Mouse (Mus musculus) erythroid progenitor cell, adult 5-6 weeks (primary cell): ENCODE results near the gene Ttc29. TPM values are rescaled to one million over a fixed set of nuclear protein-coding genes. Genes with fewer than 3 reads are reported as not detected.

Experiments
- ATAC-seq: replicated peaks from 2 replicates; pipeline ENCODE4 v1.8.0; 2016; ENCODE audit warnings: moderate number of reproducible peaks, mild to moderate bottlenecking, moderate TSS enrichment, inconsistent platforms; ENCODE audit not compliant: poor library complexity, low FRiP score, severe bottlenecking
- total RNA-seq, 2 experiments: library from RNA; stranded (forward) in 1 of 2; stranded (reverse) in 1 of 2; fragments of 150-400 nt in 1 of 2; fragments of 186-747, 209-891 nt in 1 of 2; gene quantifications; 2 replicates each; pipeline versions ENCODE4 v1.2.3 to v1.2.4; 2015 to 2017; ENCODE audit warnings: low replicate concordance in 2 of 2

Ttc29 gene
- total RNA-seq (2015; ENCODE audit: low replicate concordance) (not detected in 2 replicates), total RNA-seq (2017; ENCODE audit: low replicate concordance) (not detected in 2 replicates)

GRCm38 (mm10) chr8:78213074-78213473 is at the start of gene Ttc29:
Gene Ttc29, plus strand, starts transcription at chr8:78213297.
- ATAC-seq = no peak

DNA sequence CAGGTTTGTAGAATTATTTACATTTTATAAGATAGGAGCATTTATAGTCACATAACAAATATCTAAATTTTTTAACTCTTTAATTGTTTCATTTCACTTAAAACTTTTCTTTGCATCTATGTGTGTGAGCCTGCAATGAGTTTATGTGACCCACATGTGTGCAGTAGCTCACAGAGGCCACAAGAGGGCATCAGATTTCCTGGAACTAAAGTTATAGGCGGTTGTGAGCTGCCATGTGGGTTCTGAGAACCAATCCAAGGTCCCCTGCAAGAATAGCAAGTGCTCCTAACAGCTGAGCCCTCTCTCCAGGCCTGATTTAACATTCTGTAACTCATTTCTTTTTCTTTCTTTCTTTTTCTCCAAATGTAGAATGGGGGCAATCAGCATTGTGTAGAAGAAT is 41.7 kb upstream of the Ttc29 start:
- ATAC-seq = no peak

DNA sequence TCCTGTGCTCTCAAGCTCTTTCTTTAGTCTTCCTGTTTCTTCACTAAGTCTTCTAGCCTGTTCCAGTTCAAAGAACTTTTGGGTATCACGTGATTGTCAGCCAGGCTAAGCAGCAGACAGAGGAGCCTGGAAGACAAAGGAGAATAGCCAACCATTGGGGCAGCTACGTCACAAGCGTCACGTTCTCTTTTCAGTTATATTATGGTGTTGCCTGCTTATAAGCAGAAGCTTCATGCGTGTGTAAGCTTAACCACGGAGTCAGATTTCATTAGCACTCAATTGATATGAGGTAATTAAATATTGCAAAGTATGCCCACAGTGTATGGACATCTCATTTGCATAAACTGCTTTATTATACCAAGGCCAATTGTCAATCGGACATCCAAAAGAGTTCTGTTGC is 30.4 kb upstream of the Ttc29 start:
- ATAC-seq = no peak

- ATAC-seq = no peak
Measured at GRCm38 (mm10) chr8:78183414-78183813, 29.7 kb upstream of the Ttc29 start.

DNA sequence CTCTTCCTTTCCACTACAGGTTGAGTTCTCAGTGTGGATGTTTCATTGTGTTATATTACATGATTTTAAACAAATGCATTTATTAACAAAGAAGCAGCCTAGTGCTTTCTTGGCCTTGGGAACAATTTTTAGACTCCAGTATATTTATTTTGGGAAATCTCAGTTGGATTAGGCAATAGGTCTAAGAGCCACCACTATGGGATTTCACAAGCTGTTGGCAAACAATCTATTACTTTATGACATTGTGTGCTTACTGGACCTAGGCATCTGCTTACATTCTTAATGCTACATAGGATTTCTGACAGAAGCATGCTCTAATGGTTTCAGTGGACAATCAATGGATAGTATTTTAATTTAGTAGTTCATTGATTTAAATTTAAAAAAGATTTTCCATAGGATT is 26.0 kb upstream of the Ttc29 start:
- no peak for ATAC-seq

DNA sequence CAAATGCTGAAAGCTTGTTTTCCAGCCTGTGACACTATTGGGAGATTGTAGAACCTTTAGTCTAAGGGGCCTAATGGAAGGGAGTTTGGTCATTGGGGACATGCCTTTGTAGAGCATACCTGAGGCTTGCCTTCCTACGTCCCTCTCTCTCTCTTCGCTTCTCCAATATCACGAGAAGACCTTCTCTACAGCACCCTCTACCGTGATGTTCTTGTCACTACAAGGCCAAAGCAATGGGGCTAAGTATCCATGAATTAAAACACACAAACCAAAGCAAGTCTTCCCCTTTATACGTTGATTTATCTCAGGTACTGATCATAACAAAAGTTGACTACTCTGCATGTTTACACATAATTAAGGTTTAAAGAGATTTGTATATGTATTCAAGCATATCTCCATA is 8.9 kb upstream of the Ttc29 start:
- ATAC-seq = no peak

DNA sequence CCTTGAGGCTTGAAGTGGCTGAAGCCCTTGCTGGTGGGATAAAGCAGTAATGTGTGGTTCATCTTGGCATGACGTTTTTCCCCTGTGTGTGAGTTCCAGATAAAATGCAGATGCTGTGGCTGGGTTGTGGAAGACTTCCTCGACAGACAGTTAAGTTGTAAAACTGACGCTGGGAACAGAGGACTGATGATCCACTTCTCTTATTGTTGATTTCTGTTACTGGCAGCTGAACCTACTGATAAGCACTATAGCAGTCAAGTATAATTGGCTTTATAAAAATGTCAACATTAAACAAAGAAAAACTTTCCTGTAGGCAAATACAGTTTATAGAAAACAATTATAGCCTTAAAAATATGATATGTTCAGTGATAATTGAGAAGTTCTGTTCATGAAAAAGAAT is 2.7 kb upstream of the Ttc29 start:
- no peak for ATAC-seq

- no peak for ATAC-seq
Measured at GRCm38 (mm10) chr8:78214645-78215044, 1.5 kb downstream of the Ttc29 start.

DNA sequence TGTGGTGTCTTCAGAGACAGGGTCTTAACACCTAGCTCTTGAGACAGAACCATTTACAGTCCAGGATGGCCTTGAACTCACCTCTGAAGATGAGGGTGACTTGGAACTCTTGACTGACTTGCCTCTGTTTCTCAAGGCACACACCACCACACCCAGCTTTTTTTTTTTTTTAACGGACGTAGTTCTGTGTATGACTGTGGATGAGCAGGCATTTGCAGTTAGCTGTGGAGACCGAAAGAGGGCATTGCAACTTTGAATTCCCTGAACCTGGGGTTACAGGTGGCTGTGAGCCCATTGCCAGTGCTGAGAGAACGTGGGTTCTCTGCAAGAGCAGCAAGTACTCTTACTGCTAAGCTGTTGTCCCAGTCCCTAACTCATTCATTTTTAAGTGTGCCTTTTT is 13.0 kb downstream of the Ttc29 start:
- no peak for ATAC-seq

DNA sequence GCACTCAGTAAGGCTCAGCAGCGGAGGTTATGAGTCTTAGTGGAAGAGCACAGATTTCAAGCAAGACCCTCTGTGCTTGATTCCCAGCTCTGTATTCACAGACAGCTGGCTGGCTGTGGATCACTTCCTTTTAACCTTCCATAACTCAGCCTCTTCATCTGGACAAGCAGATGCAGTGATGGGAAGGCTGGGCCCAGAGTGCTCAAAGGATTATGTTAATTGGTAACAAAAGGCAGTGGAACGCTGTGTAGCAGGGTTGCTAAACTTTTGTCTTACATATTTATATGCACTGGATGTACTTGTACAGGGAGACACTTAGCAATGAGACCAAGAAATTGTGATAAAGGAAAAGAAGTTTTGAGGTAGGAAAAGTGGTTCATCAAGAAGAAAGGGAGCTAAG is 17.6 kb downstream of the Ttc29 start:
- no peak for ATAC-seq

GRCm38 (mm10) chr8:78232870-78233707 is 20.0 kb downstream of the Ttc29 start:
- no peak for ATAC-seq

GRCm38 (mm10) chr8:78233708-78234201 is 20.7 kb downstream of the Ttc29 start:
- no peak for ATAC-seq

DNA sequence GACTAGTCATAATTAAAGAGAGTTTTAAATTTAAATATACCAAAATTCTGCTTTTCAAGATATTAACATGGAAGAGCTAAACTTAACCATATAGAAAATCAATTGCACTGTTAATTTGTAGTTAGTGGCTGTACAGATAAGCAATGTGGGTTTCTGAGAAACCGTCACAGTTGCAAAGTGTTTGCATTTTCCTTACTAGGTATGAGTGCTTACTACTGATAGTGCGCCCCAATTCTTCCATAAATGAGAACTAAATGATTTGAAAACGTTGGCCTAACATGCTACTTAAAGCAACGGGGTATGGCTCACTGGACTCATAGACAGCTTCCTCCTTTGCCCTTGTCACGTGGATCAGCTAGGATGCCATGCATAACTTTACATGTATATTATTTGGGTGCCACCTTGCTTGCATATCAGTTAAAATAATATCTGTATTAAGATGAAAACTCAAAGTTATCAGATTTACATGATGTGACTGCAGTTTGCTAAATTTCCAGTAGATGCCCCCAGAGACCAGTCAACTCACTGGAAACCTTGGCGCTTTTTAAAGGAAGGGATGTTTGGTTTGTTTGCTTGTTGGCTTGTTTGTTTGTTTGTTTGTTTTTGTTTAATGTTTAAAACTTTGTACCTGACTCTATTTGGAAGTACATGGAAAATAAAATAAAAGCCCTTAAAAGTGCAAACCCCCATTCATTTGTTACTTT is 25.0 kb downstream of the Ttc29 start:
- ATAC-seq = no peak

- no peak for ATAC-seq
Measured at GRCm38 (mm10) chr8:78251115-78251514, 38.0 kb downstream of the Ttc29 start.

DNA sequence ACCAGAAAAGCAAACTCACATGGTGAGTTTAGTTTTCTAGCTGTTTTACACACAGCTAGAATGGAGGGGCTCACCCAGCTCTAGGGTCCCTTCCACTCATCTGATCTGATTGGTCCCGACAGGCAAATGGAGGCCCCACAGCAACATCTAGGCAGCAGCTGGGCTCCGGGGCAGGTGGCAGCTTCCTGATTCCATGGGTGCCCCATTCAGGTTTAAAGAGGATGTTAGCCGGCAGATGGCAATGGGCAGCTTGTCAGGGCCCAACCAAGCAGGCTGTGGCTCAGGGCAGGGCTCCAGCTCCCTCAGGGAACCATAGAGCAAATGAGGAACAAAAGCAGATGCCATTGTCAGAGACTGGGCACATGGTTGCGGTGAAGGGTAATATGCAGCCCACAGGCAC is 41.3 kb downstream of the Ttc29 start:
- no peak for ATAC-seq

GRCm38 (mm10) chr8:78255011-78255410 is 41.9 kb downstream of the Ttc29 start:
- ATAC-seq = no peak

DNA sequence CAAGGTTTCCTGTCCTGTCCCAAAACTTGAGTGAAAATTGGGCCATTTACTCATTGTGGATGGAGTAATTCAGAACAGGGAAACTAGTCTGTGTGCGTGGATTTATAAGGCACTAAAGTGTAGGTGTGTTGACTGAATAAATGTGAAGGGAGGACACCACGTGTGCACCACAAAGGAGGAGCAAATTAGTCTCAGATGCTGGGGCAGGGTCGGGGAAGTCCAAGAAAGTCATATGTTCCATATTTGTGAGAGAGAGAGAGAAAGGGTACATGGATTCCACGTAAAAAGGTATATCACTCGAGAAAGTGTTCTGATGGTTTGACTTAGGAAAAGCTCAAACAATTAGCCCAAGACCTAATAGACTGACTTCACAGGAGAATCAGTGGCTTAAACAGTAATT is 52.4 kb downstream of the Ttc29 start:
- ATAC-seq = no peak

DNA sequence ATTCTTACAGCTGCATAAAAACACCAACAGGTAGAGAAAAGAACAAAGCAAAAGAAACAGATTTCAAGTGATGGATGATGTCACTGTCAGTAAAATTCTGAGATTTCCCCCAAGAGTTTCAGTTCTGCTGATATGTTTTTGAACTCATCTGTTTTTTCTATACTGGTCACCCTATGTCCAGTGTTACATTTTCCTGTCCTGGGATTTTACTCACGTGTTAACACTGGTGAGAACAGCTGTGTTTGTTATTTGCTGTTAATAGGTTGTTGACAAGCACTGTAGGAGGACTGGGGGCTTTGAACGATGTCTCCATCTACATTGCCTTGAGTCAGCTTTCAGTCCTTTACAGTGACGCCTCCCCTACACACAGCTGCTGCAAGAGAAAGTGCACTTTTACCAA is 53.1 kb downstream of the Ttc29 start:
- ATAC-seq = no peak

GRCm38 (mm10) chr8:78267894-78268411 is 54.9 kb downstream of the Ttc29 start:
- ATAC-seq = no peak

GRCm38 (mm10) chr8:78269281-78269680 is 56.2 kb downstream of the Ttc29 start:
- ATAC-seq = no peak

GRCm38 (mm10) chr8:78271391-78271790 is 58.3 kb downstream of the Ttc29 start:
- no peak for ATAC-seq
